Mouse (Mus musculus) spleen, adult 12 weeks (tissue): ENCODE measurements around the gene Sdk1.

Source experiments
- DNase-seq: peaks from one replicate; pipeline ENCODE4 v3.0.0; 2022; ENCODE audit warnings: low spot score

Sdk1 gene

GRCm38 (mm10) chr5:142127779-142128178 is 886.5 kb downstream of the Sdk1 start:
- DNase-seq, result no peak

- no peak for DNase-seq
Observed at GRCm38 (mm10) chr5:142128181-142128611, 886.9 kb downstream of the Sdk1 start.

GRCm38 (mm10) chr5:142130004-142130403 is 888.7 kb downstream of the Sdk1 start:
- no peak for DNase-seq

GRCm38 (mm10) chr5:142139978-142140377 is 898.7 kb downstream of the Sdk1 start:
- DNase-seq, result no peak

GRCm38 (mm10) chr5:142149594-142149993 is 908.3 kb downstream of the Sdk1 start:
- no peak for DNase-seq

GRCm38 (mm10) chr5:142150756-142151155 is 909.5 kb downstream of the Sdk1 start:
- no peak for DNase-seq

- DNase-seq, result no peak
Observed at GRCm38 (mm10) chr5:142156868-142157852, 915.9 kb downstream of the Sdk1 start.

- no peak for DNase-seq
Observed at GRCm38 (mm10) chr5:142163483-142163882, 922.2 kb downstream of the Sdk1 start.

- DNase-seq, result no peak
Observed at GRCm38 (mm10) chr5:142173636-142174035, 932.3 kb downstream of the Sdk1 start.

GRCm38 (mm10) chr5:142178164-142178563 is 936.9 kb downstream of the Sdk1 start:
- no peak for DNase-seq

GRCm38 (mm10) chr5:142179304-142179703 is 938.0 kb downstream of the Sdk1 start:
- no peak for DNase-seq

GRCm38 (mm10) chr5:142181862-142182261 is 940.6 kb downstream of the Sdk1 start:
- no peak for DNase-seq

- DNase-seq, result no peak
Observed at GRCm38 (mm10) chr5:142188765-142189164, 947.5 kb downstream of the Sdk1 start.

- no peak for DNase-seq
Observed at GRCm38 (mm10) chr5:142209911-142210310, 968.6 kb downstream of the Sdk1 start.

GRCm38 (mm10) chr5:142212252-142212651 is 971.0 kb downstream of the Sdk1 start:
- no peak for DNase-seq

GRCm38 (mm10) chr5:142215981-142216380 is 974.7 kb downstream of the Sdk1 start:
- DNase-seq, result no peak

- no peak for DNase-seq
Observed at GRCm38 (mm10) chr5:142220851-142221503, 979.7 kb downstream of the Sdk1 start.

GRCm38 (mm10) chr5:142228957-142229810 is 987.9 kb downstream of the Sdk1 start:
- DNase-seq, result no peak

- DNase-seq, result no peak
Observed at GRCm38 (mm10) chr5:142229811-142230205, 988.5 kb downstream of the Sdk1 start.

GRCm38 (mm10) chr5:142240288-142240687 is 999.0 kb downstream of the Sdk1 start:
- DNase-seq, result no peak

GRCm38 (mm10) chr5:142242597-142242996 is 1001.3 kb downstream of the Sdk1 start:
- no peak for DNase-seq

GRCm38 (mm10) chr5:142243069-142243468 is 1001.8 kb downstream of the Sdk1 start:
- no peak for DNase-seq
